Mouse (Mus musculus) liver, embryonic 15.5 days (tissue): ENCODE data around the gene Gca. TPM values are rescaled to one million over a fixed set of nuclear protein-coding genes. Genes with fewer than 3 reads are reported as not detected.
"Not testable (repeated sequence)": the region's sequence is repeated elsewhere in the genome, so short reads cannot be mapped to it uniquely, and the experiment has no call there.

ENCODE experiments used
- ATAC-seq: fragments of 200-750 bp; cut with Nextera tagmentation; 2 replicates; pipeline ENCODE4 v1.8.0; 2017; ENCODE audit warnings: moderate number of reproducible peaks, mild to moderate bottlenecking, moderate library complexity; ENCODE audit not compliant: insufficient read depth
- H3K27ac ChIP-seq: fragments of 300-500 bp; sonication (generic); replicated peaks from 2 replicates; pipeline ENCODE4 v1.5.1; 2015; ENCODE audit warnings: mild to moderate bottlenecking, inconsistent platforms
- H3K27me3 ChIP-seq: fragments of 300-500 bp; sonication (generic); 2 replicates; pipeline ENCODE4 v1.6.1; 2015; ENCODE audit warnings: mild to moderate bottlenecking, inconsistent platforms
- H3K36me3 ChIP-seq: fragments of 300-500 bp; sonication (generic); replicated peaks from 2 replicates; pipeline ENCODE4 v1.6.1; 2015; ENCODE audit warnings: moderate library complexity, mild to moderate bottlenecking, inconsistent platforms
- H3K4me1 ChIP-seq: fragments of 300-500 bp; sonication (generic); replicated peaks from 2 replicates; pipeline ENCODE4 v1.6.1; 2015; ENCODE audit warnings: inconsistent platforms
- H3K4me2 ChIP-seq: fragments of 300-500 bp; sonication (generic); 2 replicates; pipeline ENCODE4 v1.6.1; 2015; ENCODE audit warnings: moderate library complexity, mild to moderate bottlenecking, inconsistent platforms
- H3K4me3 ChIP-seq: fragments of 300-500 bp; sonication (generic); replicated peaks from 2 replicates; pipeline ENCODE4 v1.5.1; 2015; ENCODE audit warnings: mild to moderate bottlenecking, inconsistent platforms
- H3K9ac ChIP-seq: fragments of 300-500 bp; sonication (generic); 2 replicates; pipeline ENCODE4 v1.6.1; 2015; ENCODE audit warnings: moderate library complexity, mild to moderate bottlenecking, inconsistent platforms
- H3K9me3 ChIP-seq: fragments of 300-500 bp; sonication (generic); replicated peaks from 2 replicates; pipeline ENCODE4 v1.6.1; 2016; ENCODE audit warnings: inconsistent platforms
- WGBS: fragments of 180-500 bp; shearing (Covaris S2); methylation state at CpG from one replicate; pipeline ENCODE4 v1.1.7; 2015; ENCODE audit warnings: mixed read lengths; ENCODE audit not compliant: insufficient replicate concordance; 5-methylcytosine and 5-hydroxymethylcytosine counted together
- polyA plus RNA-seq: library from polyadenylated mRNA; unstranded; fragments of >200 nt; fragmentation: Nextera tagmentation; extraction: Ambion mirVana; gene quantifications from 2 replicates; pipeline ENCODE4 v1.2.1, GENCODE M21; 2015

The Gca gene
- polyA plus RNA-seq, 1 experiment from 2014 or later = 4.7 TPM

DNA sequence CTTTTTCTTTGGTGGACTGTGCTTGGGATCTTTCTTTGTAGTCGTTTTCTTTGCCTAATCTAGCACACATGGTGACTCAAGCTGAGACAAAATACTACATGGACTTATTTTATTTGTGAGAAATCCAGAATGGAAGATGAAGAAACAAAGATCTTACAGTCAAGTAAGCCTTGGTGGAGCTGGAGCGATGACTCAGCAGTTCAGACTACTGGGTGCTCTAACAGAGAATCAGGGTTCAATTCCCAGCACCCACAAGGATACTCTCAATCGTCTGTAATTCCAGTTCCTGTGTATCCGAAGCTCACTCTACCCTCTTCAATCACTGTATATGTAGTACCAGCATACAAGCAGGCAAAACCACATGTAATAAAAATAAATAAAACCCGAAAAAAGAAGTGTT lies 6.2 kb downstream of the Gca start:
- Histone ChIP-seq H3K27me3 (no peaks in the 10 kb centered on the region), H3K4me1 (no peaks in the 10 kb centered on the region; the same call in 1 of the 2 replicates), H3K9ac (no peak overlapping the region), H3K9me3 (no peaks in the 10 kb centered on the region), H3K4me2 (no peak overlapping the region), H3K27ac (no peak overlapping the region), H3K36me3 (no peaks in the 10 kb centered on the region), H3K4me3 (no peak overlapping the region)
- WGBS = 53% methylated on average over 5 of the region's 5 CpGs
- no peak for ATAC-seq

GRCm38 (mm10) chr2:62670767-62671166 lies 6.7 kb downstream of the Gca start:
- WGBS = 35% methylated on average over 4 of the region's 4 CpGs
- no peak for ATAC-seq
- H3K27ac ChIP-seq = no peak overlapping the region
- no peak overlapping the region for H3K9ac ChIP-seq
- H3K36me3 ChIP-seq = no peaks in the 10 kb centered on the region
- no peak overlapping the region for H3K4me2 ChIP-seq
- no peaks in the 10 kb centered on the region; the same call in 1 of the 2 replicates for H3K4me1 ChIP-seq
- H3K9me3 ChIP-seq = no peaks in the 10 kb centered on the region
- H3K4me3 ChIP-seq = no peak overlapping the region
- H3K27me3 ChIP-seq = no peaks in the 10 kb centered on the region

DNA sequence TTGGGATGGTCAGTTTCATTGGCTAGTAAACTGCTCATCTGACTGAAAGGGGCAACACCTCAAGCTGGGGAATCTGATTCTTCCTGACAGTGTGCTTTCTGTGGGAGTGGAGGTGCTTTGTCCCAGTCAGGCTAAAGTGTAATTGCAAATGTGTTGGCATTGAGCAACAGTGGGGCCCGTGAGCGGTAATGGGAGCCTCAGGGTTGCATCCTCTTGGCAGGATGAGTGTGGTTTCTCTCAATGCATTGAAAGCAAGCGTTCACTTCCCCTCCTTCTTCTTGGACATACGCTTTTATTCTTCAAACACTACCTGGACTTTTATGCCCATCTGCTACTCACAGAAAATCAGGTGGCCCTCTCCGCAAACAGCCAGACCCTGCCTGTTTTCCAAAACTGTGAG lies 8.7 kb downstream of the Gca start:
- Histone ChIP-seq H3K4me3 (no peak overlapping the region), H3K4me2 (no peak overlapping the region), H3K27ac (no peak overlapping the region), H3K9me3 (no peaks in the 10 kb centered on the region), H3K36me3 (no peaks in the 10 kb centered on the region), H3K9ac (no peak overlapping the region), H3K4me1 (no peaks in the 10 kb centered on the region; the same call in 1 of the 2 replicates), H3K27me3 (no peaks in the 10 kb centered on the region)
- no peak for ATAC-seq
- WGBS = 60% methylated on average over 5 of the region's 5 CpGs

DNA sequence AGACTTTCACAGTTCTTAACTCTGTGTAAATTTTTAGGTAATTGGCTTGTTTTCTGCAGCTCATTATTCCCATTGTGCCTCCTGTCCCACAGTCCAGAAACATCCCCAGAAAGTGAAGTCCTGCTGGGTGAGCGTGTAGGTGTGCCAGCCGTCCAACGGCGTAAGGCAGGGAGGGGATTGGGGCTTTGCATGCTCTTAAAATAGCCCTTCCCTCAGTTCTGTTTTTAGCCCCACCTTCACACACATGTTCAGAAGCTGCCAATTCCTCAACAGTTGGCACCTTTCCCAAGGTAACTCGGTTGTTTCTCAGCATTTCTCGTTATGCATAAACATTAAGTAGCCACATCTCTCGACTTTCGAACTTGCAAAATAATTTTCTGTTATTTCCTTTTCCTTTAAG lies 17.6 kb downstream of the Gca start:
- no peaks in the 10 kb centered on the region for H3K36me3 ChIP-seq
- no peak overlapping the region for H3K9ac ChIP-seq

DNA sequence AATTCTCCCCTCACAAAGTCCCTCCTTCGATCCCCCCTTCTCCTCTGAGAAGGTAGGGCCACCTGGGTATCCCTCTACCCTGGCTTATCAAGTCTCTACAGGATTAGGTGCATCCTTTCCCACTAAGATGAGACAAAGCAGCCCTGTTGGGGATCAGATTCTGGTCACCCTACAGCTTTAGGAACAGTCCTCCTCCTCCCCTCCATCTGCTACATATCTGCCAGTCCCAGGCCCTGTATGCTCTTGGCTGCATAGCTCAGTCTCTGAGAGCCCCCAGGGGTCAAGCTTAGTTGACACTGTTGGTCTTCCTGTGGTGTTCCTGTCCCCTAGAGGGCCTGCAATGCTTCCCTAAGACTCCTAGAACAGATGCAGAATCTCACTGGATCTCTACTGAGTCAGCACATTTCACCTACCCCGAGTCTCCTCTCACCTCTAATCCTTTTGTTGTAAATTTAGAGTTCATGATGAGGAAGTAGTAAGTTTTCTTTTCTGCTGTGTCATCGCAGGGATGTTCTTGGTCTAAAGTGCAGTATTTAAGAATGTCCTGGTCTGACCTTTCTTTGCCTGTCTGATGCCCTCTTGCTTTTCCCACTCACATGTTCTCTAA lies 21.0 kb downstream of the Gca start:
- ATAC-seq = no peak
- H3K4me2 ChIP-seq = no peak overlapping the region
- H3K9ac ChIP-seq = no peak overlapping the region
- no peak overlapping the region for H3K4me3 ChIP-seq
- 35% methylated on average over 3 of the region's 3 CpGs for WGBS
- H3K27ac ChIP-seq = no peak overlapping the region
- H3K9me3 ChIP-seq = no peaks in the 10 kb centered on the region
- H3K4me1 ChIP-seq = no peaks in the 10 kb centered on the region
- H3K27me3 ChIP-seq = no peaks in the 10 kb centered on the region
- no peaks in the 10 kb centered on the region for H3K36me3 ChIP-seq

More for the DNA sequence above, 17.6 kb downstream of the Gca start:
- H3K27ac ChIP-seq = no peak overlapping the region
- no peaks in the 10 kb centered on the region for H3K27me3 ChIP-seq
- H3K9me3 ChIP-seq = no peaks in the 10 kb centered on the region
- 71% methylated on average over 8 of the region's 8 CpGs for WGBS
- no peak overlapping the region for H3K4me2 ChIP-seq
- no peak for ATAC-seq
- no peaks in the 10 kb centered on the region for H3K4me1 ChIP-seq
- H3K4me3 ChIP-seq = no peak overlapping the region

- no peak for ATAC-seq
Observed at GRCm38 (mm10) chr2:62685934-62686333, 21.8 kb downstream of the Gca start.

DNA sequence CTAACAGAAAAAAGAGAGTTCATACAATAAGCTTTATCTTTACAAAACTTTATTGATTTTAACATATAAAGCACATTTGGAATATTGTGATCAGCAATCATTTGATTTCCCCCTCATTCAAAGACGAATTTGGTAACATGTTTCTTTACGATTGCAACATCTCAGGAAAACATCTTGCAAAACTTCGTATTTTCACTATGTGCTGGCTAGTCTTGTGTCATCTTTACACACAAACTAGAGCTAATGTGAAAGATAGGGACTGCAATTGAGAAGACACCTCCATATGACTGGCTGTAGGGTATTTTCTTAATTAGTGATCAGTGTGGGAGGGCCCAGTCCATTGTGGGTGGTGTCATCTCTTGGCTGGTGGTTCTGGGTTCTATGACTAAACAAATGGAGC lies 42.2 kb downstream of the Gca start:
- Histone ChIP-seq H3K4me2 (no peak overlapping the region), H3K9ac (no peak overlapping the region), H3K4me1 (no peaks in the 10 kb centered on the region), H3K27me3 (no peaks in the 10 kb centered on the region), H3K36me3 (no peaks in the 10 kb centered on the region), H3K27ac (no peak overlapping the region), H3K4me3 (no peak overlapping the region), H3K9me3 (no peaks in the 10 kb centered on the region)
- no peak for ATAC-seq
- 56% methylated on average over 3 of the region's 3 CpGs for whole genome bisulfite sequencing

More at GRCm38 (mm10) chr2:62685934-62686333, 21.8 kb downstream of the Gca start:
- Histone ChIP-seq H3K27ac (no peak overlapping the region), H3K4me1 (no peaks in the 10 kb centered on the region), H3K4me3 (no peak overlapping the region), H3K27me3 (no peaks in the 10 kb centered on the region), H3K4me2 (no peak overlapping the region), H3K36me3 (no peaks in the 10 kb centered on the region), H3K9me3 (no peaks in the 10 kb centered on the region), H3K9ac (no peak overlapping the region)
- WGBS = 59% methylated on average over 6 of the region's 6 CpGs

DNA sequence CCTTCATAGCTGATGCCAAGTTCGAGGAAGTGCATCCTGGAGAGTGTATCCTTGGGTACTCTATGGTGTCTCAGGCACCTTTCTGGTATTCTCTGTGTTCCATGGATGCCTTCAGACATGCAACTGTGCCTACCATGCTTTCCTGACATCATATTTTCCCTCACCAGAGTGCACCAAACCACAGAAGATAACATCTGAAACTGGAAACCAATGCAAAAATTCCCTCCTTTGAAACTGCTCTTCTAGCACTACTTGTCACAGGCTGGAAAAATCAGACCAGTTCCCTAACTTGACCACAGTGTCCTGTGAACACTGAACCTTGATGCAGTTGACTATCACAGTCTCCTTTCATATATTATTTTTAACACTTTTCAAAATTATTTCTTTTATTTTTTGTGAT lies 45.5 kb downstream of the Gca start:
- Histone ChIP-seq H3K9me3 (no peaks in the 10 kb centered on the region), H3K4me1 (no peaks in the 10 kb centered on the region), H3K9ac (no peak overlapping the region), H3K4me2 (no peak overlapping the region), H3K27me3 (no peaks in the 10 kb centered on the region), H3K4me3 (no peak overlapping the region), H3K36me3 (no peaks in the 10 kb centered on the region), H3K27ac (no peak overlapping the region)
- no peak for ATAC-seq
- WGBS = 41% methylated on average over 1 of the region's 1 CpGs

DNA sequence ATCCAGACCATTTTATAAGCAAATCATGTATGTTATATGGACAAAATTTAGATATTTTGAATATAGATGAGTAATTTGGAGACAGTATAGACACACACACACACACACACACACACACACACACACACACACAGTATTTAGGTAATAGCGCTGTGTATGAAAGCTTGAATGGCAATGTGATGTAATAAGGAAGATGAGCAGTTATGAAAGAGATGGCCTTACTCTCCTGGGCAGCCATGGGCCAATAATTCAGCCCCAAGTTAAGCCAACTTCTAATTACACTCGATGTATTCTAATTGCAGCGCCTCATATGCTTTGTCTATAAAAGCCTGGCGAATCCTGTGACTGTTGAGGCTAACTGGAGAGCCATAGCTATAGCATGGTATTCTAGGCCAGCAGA lies 50.3 kb downstream of the Gca start:
- H3K4me3 ChIP-seq, H3K9ac ChIP-seq, H3K4me1 ChIP-seq, H3K27ac ChIP-seq, H3K4me2 ChIP-seq, ATAC-seq, H3K36me3 ChIP-seq, H3K9me3 ChIP-seq, H3K27me3 ChIP-seq: not testable (repeated sequence)
- WGBS = 60% methylated on average over 4 of the region's 4 CpGs

- no peaks in the 10 kb centered on the region for H3K4me1 ChIP-seq
- no peak overlapping the region for H3K4me2 ChIP-seq
- H3K36me3 ChIP-seq = no peaks in the 10 kb centered on the region
- H3K4me3 ChIP-seq = no peak overlapping the region
- no peak for ATAC-seq
- no peaks in the 10 kb centered on the region for H3K27me3 ChIP-seq
- no peak overlapping the region for H3K27ac ChIP-seq
- no peak overlapping the region for H3K9ac ChIP-seq
- 47% methylated on average over 4 of the region's 4 CpGs for WGBS
- no peaks in the 10 kb centered on the region for H3K9me3 ChIP-seq
Observed at GRCm38 (mm10) chr2:62715260-62715659, 51.2 kb downstream of the Gca start.

GRCm38 (mm10) chr2:62717270-62717669 lies 53.2 kb downstream of the Gca start:
- Histone ChIP-seq H3K9me3 (no peaks in the 10 kb centered on the region), H3K4me2 (no peak overlapping the region), H3K4me1 (no peaks in the 10 kb centered on the region), H3K9ac (no peak overlapping the region), H3K27ac (no peak overlapping the region), H3K4me3 (no peak overlapping the region), H3K27me3 (no peaks in the 10 kb centered on the region), H3K36me3 (no peaks in the 10 kb centered on the region)
- ATAC-seq = no peak
- 59% methylated on average over 6 of the region's 6 CpGs for WGBS

GRCm38 (mm10) chr2:62718411-62718810 lies 54.3 kb downstream of the Gca start:
- Histone ChIP-seq H3K4me2 (no peak overlapping the region), H3K4me1 (no peaks in the 10 kb centered on the region), H3K4me3 (no peak overlapping the region), H3K27me3 (no peaks in the 10 kb centered on the region), H3K9me3 (no peaks in the 10 kb centered on the region), H3K9ac (no peak overlapping the region), H3K27ac (no peak overlapping the region), H3K36me3 (no peaks in the 10 kb centered on the region)
- no peak for ATAC-seq
- 12% methylated on average over 1 of the region's 1 CpGs for WGBS
